Mouse (Mus musculus) bone marrow macrophage, adult 2 months (primary cell): ENCODE results near the gene Hnf1b. TPM values are rescaled to one million over a fixed set of nuclear protein-coding genes. Genes with fewer than 3 reads are reported as not detected.

Experiments used
- H3K27ac ChIP-seq: 2 replicates; pipeline ENCODE4 v1.5.1; 2012; ENCODE audit warnings: low read depth, low read length; ENCODE audit not compliant: insufficient read depth
- H3K4me1 ChIP-seq: 2 replicates; pipeline ENCODE4 v1.6.1; 2012; ENCODE audit warnings: low read length; ENCODE audit not compliant: control insufficient read depth, insufficient read depth
- H3K4me3 ChIP-seq: 2 replicates; pipeline ENCODE4 v1.5.1; 2012; ENCODE audit warnings: mild to moderate bottlenecking, low read length, moderate library complexity; ENCODE audit not compliant: insufficient read depth
- CTCF ChIP-seq: IDR thresholded peaks from 2 replicates; pipeline ENCODE4 v1.5.1; 2012; ENCODE audit warnings: low read depth, mild to moderate bottlenecking, low read length, moderate library complexity
- POLR2A ChIP-seq: IDR thresholded peaks from 2 replicates; pipeline ENCODE4 v1.6.1; 2012; ENCODE audit warnings: mild to moderate bottlenecking, low read depth, low read length, borderline replicate concordance
- polyA plus RNA-seq: library from polyadenylated mRNA; stranded (reverse); fragments of >200 nt; gene quantifications from 2 replicates; pipeline ENCODE4 v1.2.4, GENCODE M21; 2012; ENCODE audit not compliant: missing spikeins, insufficient read depth, insufficient read length

Gene Hnf1b
- polyA plus RNA-seq, 1 experiment = not detected

GRCm38 (mm10) chr11:83891366-83891765 lies 41.5 kb downstream of the Hnf1b start:
- TF ChIP-seq CTCF = no peak
- TF ChIP-seq POLR2A = no peak
- H3K4me3 ChIP-seq = no peak overlapping the region
- H3K27ac ChIP-seq = no peak overlapping the region
- peaks cover 2% of the 10 kb centered on the region; the same call in 1 of the 2 replicates for H3K4me1 ChIP-seq

GRCm38 (mm10) chr11:83893325-83893724 lies 43.5 kb downstream of the Hnf1b start:
- H3K4me1 ChIP-seq = no peaks in the 10 kb centered on the region
- no peak overlapping the region for H3K27ac ChIP-seq
- H3K4me3 ChIP-seq = no peak overlapping the region

GRCm38 (mm10) chr11:83896430-83897410 lies 46.9 kb downstream of the Hnf1b start:
- Histone ChIP-seq H3K4me3 (no peak overlapping the region), H3K27ac (no peak overlapping the region), H3K4me1 (no peaks in the 10 kb centered on the region)
- TF ChIP-seq POLR2A (no peak), CTCF (no peak)

More at GRCm38 (mm10) chr11:83893325-83893724, 43.5 kb downstream of the Hnf1b start:
- TF ChIP-seq POLR2A = no peak
- no peak for TF ChIP-seq CTCF

GRCm38 (mm10) chr11:83897569-83897968 lies 47.7 kb downstream of the Hnf1b start:
- TF ChIP-seq POLR2A = no peak
- TF ChIP-seq CTCF = no peak

GRCm38 (mm10) chr11:83902812-83903211 lies 52.9 kb downstream of the Hnf1b start:
- Histone ChIP-seq H3K4me1 (no peaks in the 10 kb centered on the region), H3K4me3 (no peak overlapping the region), H3K27ac (no peak overlapping the region)
- TF ChIP-seq CTCF = no peak
- TF ChIP-seq POLR2A = no peak

More at GRCm38 (mm10) chr11:83897569-83897968, 47.7 kb downstream of the Hnf1b start:
- Histone ChIP-seq H3K27ac (no peak overlapping the region), H3K4me1 (no peaks in the 10 kb centered on the region), H3K4me3 (no peak overlapping the region)

- H3K4me3 ChIP-seq = no peak overlapping the region
- no peak for TF ChIP-seq POLR2A
- no peak for TF ChIP-seq CTCF
- H3K27ac ChIP-seq = no peak overlapping the region
- H3K4me1 ChIP-seq = no peaks in the 10 kb centered on the region
Observed at GRCm38 (mm10) chr11:83905756-83906155, 55.9 kb downstream of the Hnf1b start.

GRCm38 (mm10) chr11:83908376-83908775 lies 58.5 kb downstream of the Hnf1b start:
- no peak overlapping the region for H3K4me3 ChIP-seq
- TF ChIP-seq CTCF (no peak), POLR2A (no peak)
- no peaks in the 10 kb centered on the region for H3K4me1 ChIP-seq
- no peak overlapping the region for H3K27ac ChIP-seq

- no peak overlapping the region for H3K4me3 ChIP-seq
- no peak for TF ChIP-seq CTCF
- TF ChIP-seq POLR2A = no peak
- no peak overlapping the region for H3K27ac ChIP-seq
- H3K4me1 ChIP-seq = no peaks in the 10 kb centered on the region
Observed at GRCm38 (mm10) chr11:83913824-83914311, 64.0 kb downstream of the Hnf1b start.

GRCm38 (mm10) chr11:83914501-83914900 lies 64.6 kb downstream of the Hnf1b start:
- no peak overlapping the region for H3K4me3 ChIP-seq
- H3K27ac ChIP-seq = no peak overlapping the region
- no peak for TF ChIP-seq POLR2A
- no peak for TF ChIP-seq CTCF
- H3K4me1 ChIP-seq = no peaks in the 10 kb centered on the region

- no peak overlapping the region for H3K4me3 ChIP-seq
- no peak overlapping the region for H3K27ac ChIP-seq
- H3K4me1 ChIP-seq = no peaks in the 10 kb centered on the region
- TF ChIP-seq CTCF = no peak
- TF ChIP-seq POLR2A = no peak
Observed at GRCm38 (mm10) chr11:83922600-83922999, 72.7 kb downstream of the Hnf1b start.
